Mouse (Mus musculus) embryonic facial prominence, embryonic 15.5 days (tissue): ENCODE measurements around the gene Gapdhs. TPM values are rescaled to one million over a fixed set of nuclear protein-coding genes. Genes with fewer than 3 reads are reported as not detected.
"Not testable (repeated sequence)": the region's sequence is repeated elsewhere in the genome, so short reads cannot be mapped to it uniquely, and the experiment has no call there.

Experiments used
- ATAC-seq: fragments of 200-750 bp; cut with Nextera tagmentation; 2 replicates; pipeline ENCODE4 v1.8.0; 2017; ENCODE audit warnings: low read depth, moderate TSS enrichment; ENCODE audit not compliant: insufficient number of reproducible peaks, low FRiP score, low TSS enrichment
- H3K27ac ChIP-seq: fragments of 300-500 bp; sonication (generic); replicated peaks from 2 replicates; pipeline ENCODE4 v1.5.1; 2015; ENCODE audit warnings: mild to moderate bottlenecking, inconsistent platforms
- H3K27me3 ChIP-seq: fragments of 300-500 bp; sonication (generic); 2 replicates; pipeline ENCODE4 v1.6.1; 2015; ENCODE audit warnings: inconsistent platforms
- H3K36me3 ChIP-seq: fragments of 300-500 bp; sonication (generic); 2 replicates; pipeline ENCODE4 v1.6.1; 2015; ENCODE audit warnings: mild to moderate bottlenecking, inconsistent platforms
- H3K4me1 ChIP-seq: fragments of 300-500 bp; sonication (generic); 2 replicates; pipeline ENCODE4 v1.6.1; 2015; ENCODE audit warnings: inconsistent platforms
- H3K4me2 ChIP-seq: fragments of 300-500 bp; sonication (generic); replicated peaks from 2 replicates; pipeline ENCODE4 v1.6.1; 2015; ENCODE audit warnings: mild to moderate bottlenecking, inconsistent platforms
- H3K4me3 ChIP-seq: fragments of 300-500 bp; sonication (generic); replicated peaks from 2 replicates; pipeline ENCODE4 v1.5.1; 2015; ENCODE audit warnings: mild to moderate bottlenecking, inconsistent platforms
- H3K9ac ChIP-seq: fragments of 300-500 bp; sonication (generic); 2 replicates; pipeline ENCODE4 v1.6.1; 2015; ENCODE audit warnings: inconsistent platforms
- H3K9me3 ChIP-seq: fragments of 300-500 bp; sonication (generic); replicated peaks from 2 replicates; pipeline ENCODE4 v1.6.1; 2016; ENCODE audit warnings: inconsistent platforms
- WGBS: fragments of 180-500 bp; shearing (Covaris S2); methylation state at CpG from one replicate; pipeline ENCODE4 v1.1.7; 2015; 5-methylcytosine and 5-hydroxymethylcytosine counted together
- polyA plus RNA-seq: library from polyadenylated mRNA; unstranded; fragments of >200 nt; fragmentation: Nextera tagmentation; extraction: Ambion mirVana; gene quantifications from 2 replicates; pipeline ENCODE4 v1.2.1, GENCODE M21; 2015

Gene Gapdhs
- polyA plus RNA-seq = 0.48 and 1.0 TPM in 2 replicates

DNA sequence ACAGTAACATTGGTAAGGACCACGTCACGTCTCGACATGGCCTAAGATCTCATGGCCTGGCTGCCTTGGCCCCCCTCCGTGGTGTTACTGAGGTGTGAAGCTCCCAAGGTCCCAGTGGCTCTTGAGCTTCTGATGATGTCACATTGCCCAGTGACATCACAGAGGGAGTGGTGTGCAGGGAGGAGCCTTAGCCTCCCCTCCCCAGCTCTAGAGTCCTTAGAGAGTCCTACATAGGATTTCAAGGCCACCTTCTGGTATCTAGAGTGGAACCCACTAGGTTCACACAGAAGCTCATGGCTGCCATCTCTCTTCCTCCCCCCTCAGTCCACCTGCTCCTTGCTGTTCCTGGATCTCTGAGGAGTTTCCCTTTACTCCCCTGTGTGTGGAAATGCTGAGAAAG, at the start of gene Gapdhs:
Gapdhs (minus strand) TSS at position 65 of the 400 bp plus-strand sequence.
- ATAC-seq = not testable (repeated sequence)

DNA sequence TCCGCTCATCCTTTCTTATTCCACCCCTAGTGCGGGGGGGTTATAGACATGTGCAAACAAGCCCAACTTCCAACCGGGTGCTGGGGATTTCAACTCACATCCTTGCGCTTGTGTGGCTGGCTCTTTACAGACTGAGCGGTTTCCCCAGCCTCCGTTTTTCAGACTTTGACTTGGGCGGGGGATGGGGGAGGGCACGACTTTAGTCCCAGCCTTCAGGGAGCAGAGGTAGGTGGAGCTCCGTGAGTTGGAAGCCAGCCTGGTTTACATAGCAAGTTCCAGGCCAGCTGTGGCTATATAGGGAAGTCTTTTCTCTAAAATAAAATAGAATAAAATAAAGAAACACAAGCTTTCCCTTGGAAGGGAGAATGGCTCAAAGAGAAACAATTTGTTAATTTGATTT, 48.4 kb upstream of the Gapdhs start:
- no peak for ATAC-seq
- no peak overlapping the region for H3K27ac ChIP-seq
- H3K4me3 ChIP-seq = no peak overlapping the region
- H3K36me3 ChIP-seq = no peaks in the 10 kb centered on the region
- H3K27me3 ChIP-seq = no peaks in the 10 kb centered on the region
- no peak overlapping the region for H3K4me2 ChIP-seq
- no peak overlapping the region for H3K9ac ChIP-seq
- no peaks in the 10 kb centered on the region for H3K4me1 ChIP-seq
- WGBS = 17% methylated on average over 9 of the region's 9 CpGs
- no peaks in the 10 kb centered on the region for H3K9me3 ChIP-seq

More for the DNA sequence above, at the start of gene Gapdhs:
- WGBS = 86% methylated on average over 3 of the region's 4 CpGs
- H3K9ac ChIP-seq, H3K4me1 ChIP-seq, H3K4me2 ChIP-seq, H3K27me3 ChIP-seq, H3K27ac ChIP-seq, H3K9me3 ChIP-seq, H3K4me3 ChIP-seq, H3K36me3 ChIP-seq: not testable (repeated sequence)

DNA sequence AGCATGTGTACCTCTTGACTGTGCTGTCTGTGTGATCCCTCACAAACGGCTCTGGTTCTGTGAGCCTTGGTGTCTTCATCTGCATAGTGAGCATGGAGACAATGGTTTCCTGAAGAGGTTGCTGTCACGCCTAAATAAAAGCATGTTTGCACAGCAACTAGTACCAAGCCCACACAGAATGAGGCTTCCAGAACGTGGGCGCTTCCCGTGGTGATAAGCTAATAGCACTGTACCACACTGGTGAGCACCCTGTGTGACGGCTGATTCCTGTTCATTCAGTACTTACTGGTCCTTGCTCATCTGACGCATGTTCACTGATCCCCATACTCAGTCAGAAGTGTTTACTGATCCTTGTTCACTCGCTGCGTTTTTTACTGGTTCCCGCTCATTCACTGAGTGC, 46.7 kb upstream of the Gapdhs start:
- H3K27me3 ChIP-seq = no peaks in the 10 kb centered on the region
- 78% methylated on average over 10 of the region's 10 CpGs for WGBS
- no peak overlapping the region for H3K4me3 ChIP-seq
- H3K27ac ChIP-seq = no peak overlapping the region
- no peak overlapping the region for H3K9ac ChIP-seq
- H3K9me3 ChIP-seq = no peaks in the 10 kb centered on the region
- H3K4me1 ChIP-seq = peaks cover 5% of the 10 kb centered on the region; the same call in 1 of the 2 replicates
- 0 out of 2 replicates have a peak overlapping the region, but pooled peaks have one; percentile 3 for H3K4me2 ChIP-seq
- H3K36me3 ChIP-seq = no peaks in the 10 kb centered on the region
- no peak for ATAC-seq

DNA sequence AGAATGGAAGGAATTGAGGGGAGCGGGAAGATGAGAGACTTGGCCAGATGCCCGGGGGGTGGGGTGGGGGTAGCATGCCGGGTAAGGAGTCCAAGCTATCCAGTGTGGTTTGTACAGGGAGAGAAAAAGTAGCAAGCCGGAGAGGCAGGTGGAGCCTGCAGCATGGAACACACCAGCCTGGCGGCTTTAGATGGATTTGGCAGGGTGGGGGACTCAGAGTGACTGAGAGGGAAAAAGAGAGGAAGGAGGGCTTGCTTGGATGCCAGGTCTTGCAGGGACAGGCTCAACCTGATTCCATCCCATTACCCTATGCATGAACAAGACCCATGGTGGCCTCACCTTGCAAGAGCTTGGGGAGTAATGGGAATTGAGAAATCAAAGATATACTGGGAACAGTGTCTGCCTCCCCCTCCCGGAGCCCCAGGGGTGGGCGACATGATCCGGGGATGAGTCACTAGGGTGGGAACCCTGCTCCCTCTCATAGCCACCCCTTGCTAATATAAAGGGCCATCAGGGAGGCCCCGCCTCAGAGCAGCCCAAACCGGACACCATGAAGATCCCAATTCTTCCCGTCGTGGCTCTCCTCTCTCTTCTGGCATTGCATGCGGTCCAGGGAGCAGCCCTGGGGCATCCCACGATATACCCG, 44.0 kb upstream of the Gapdhs start, which contains the start of gene Krtdap:
Krtdap (plus strand) TSS at position 520 of the 646 bp plus-strand sequence.
- Histone ChIP-seq H3K27ac (peak within 1 kb of the TSS; percentile 65), H3K36me3 (no peaks in the 10 kb centered on the region), H3K4me1 (peaks cover 5% of the 10 kb centered on the region; the same call in 1 of the 2 replicates), H3K4me2 (peak within 1 kb of the TSS; percentile 15; the same call in 1 of the 2 replicates), H3K4me3 (peak within 1 kb of the TSS; percentile 29), H3K9ac (no peak within 1 kb of the TSS), H3K9me3 (no peaks in the 10 kb centered on the region), H3K27me3 (no peaks in the 10 kb centered on the region)
- WGBS = 30% methylated on average over 15 of the region's 15 CpGs
- ATAC-seq = peak; percentile 31; the same call in 1 of the 2 replicates

DNA sequence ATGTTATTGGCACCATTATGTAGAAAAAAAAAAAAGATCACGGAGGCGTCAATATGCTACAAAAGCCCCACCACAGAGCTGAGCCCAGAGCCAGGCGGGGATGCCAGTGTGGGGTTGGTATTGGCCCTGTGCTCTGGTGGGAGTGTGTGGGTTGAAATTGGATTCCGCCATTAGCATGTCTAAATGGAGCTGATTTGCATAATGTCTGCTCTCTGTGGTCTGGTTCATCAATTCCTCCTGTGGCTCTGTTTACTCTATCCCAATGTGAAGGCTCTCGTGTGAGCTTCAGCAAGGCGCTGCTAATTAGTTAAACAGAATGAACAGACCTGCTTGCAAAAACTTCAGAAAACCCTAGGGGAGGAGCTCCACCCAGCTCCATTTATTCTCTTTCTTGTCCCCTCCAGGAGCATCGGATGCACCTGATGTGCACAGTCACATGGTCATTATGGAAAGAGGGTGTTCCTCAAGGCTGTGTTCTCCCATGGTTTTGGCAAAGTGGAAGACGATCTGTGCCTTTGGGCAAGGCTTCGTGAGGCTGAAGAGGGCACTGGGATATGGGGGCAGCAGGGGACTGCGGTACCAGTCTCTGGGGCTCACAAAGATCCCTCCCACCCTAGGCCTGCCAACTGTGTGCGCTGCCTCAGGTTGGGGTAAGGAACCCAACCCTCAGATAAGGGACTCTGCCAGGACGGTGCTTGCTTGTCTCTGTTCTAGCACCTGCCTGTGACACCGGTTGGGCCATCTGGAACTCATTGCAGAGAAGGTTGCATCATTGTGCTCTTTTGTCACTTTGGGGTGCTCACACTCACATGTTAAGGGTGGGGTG, 42.5 kb upstream of the Gapdhs start:
- Histone ChIP-seq H3K9ac (no peak overlapping the region), H3K27ac (0 out of 2 replicates have a peak overlapping the region, but pooled peaks have one; percentile 23), H3K27me3 (no peaks in the 10 kb centered on the region), H3K9me3 (no peaks in the 10 kb centered on the region), H3K36me3 (no peaks in the 10 kb centered on the region), H3K4me3 (no peak overlapping the region), H3K4me2 (no peak overlapping the region), H3K4me1 (peaks cover 5% of the 10 kb centered on the region; the same call in 1 of the 2 replicates)
- WGBS = 53% methylated on average over 13 of the region's 13 CpGs
- no peak for ATAC-seq

DNA sequence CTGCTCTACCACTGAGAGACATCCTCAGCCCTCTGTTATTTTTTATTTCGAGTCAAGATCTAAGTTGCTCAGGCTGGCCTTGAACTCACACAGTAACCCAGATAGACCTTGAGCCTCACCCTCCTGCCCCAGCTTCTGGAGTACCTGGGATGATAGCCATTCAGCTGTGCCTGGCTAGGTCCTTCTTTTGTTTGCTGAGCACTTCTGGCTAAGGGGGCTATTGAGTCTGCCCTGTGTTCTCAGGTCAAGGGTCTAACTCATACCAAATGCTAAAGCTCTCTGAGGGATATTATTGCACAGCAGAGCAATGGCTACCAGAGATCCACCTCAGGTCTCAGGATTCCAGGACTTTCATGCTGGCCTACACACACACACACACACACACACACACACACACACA, 41.7 kb upstream of the Gapdhs start:
- no peaks in the 10 kb centered on the region for H3K9me3 ChIP-seq
- no peaks in the 10 kb centered on the region for H3K36me3 ChIP-seq
- no peak for ATAC-seq
- H3K27ac ChIP-seq = no peak overlapping the region
- no peak overlapping the region for H3K9ac ChIP-seq
- H3K4me1 ChIP-seq = peaks cover 5% of the 10 kb centered on the region; the same call in 1 of the 2 replicates
- H3K27me3 ChIP-seq = no peaks in the 10 kb centered on the region
- H3K4me3 ChIP-seq = no peak overlapping the region
- H3K4me2 ChIP-seq = no peak overlapping the region
- WGBS = 64% methylated on average over 1 of the region's 1 CpGs

DNA sequence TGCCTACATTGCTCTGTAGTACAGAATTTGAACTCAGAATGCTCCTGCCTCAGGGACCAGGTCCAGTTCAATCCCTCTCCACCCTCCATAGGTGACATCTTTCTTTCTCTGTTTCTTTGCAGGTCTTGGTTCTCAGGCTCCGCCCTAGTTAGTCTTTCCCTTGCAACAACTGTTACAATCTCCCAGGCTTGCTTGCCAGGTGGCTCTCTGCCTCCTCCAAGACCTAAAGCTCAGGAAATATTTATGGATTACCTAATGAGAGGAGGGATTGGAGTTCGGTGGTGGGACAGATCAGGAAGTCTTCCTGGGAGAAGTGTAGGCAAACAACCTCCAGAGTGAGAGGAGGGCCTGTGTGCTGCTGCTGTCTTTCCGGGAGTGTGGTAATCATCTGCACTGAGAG, 39.2 kb upstream of the Gapdhs start:
- H3K4me2 ChIP-seq = no peak overlapping the region
- peaks cover 5% of the 10 kb centered on the region; the same call in 1 of the 2 replicates for H3K4me1 ChIP-seq
- H3K36me3 ChIP-seq = no peaks in the 10 kb centered on the region
- no peak overlapping the region for H3K27ac ChIP-seq
- no peak for ATAC-seq
- H3K4me3 ChIP-seq = no peak overlapping the region
- no peak overlapping the region for H3K9ac ChIP-seq
- WGBS = 73% methylated on average over 3 of the region's 3 CpGs
- no peaks in the 10 kb centered on the region for H3K9me3 ChIP-seq
- H3K27me3 ChIP-seq = no peaks in the 10 kb centered on the region

DNA sequence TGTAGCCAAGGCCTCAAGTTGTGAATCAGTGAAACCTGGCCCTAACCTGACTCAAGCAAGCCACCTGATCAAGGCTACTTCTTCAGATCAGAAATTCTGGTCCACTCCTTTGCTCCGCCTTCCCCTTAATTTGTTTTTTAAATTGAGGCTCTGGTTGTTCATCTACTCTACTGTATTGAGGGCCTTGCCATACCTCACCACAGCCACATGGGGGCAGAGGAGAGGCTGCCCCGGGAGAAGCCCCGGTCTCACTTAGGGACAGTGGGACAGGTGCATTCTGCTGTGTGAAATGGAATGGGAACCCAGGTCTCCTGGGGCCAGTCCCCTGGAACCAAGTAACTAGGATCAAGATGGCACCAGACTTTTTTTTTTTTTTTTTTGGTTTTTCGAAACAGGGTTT, 38.3 kb upstream of the Gapdhs start:
- H3K36me3 ChIP-seq = no peaks in the 10 kb centered on the region
- ATAC-seq = no peak
- no peak overlapping the region for H3K4me3 ChIP-seq
- no peaks in the 10 kb centered on the region for H3K27me3 ChIP-seq
- no peaks in the 10 kb centered on the region for H3K9me3 ChIP-seq
- H3K4me1 ChIP-seq = peaks cover 5% of the 10 kb centered on the region; the same call in 1 of the 2 replicates
- 69% methylated on average over 4 of the region's 4 CpGs for WGBS
- H3K4me2 ChIP-seq = no peak overlapping the region
- H3K27ac ChIP-seq = no peak overlapping the region
- H3K9ac ChIP-seq = no peak overlapping the region

DNA sequence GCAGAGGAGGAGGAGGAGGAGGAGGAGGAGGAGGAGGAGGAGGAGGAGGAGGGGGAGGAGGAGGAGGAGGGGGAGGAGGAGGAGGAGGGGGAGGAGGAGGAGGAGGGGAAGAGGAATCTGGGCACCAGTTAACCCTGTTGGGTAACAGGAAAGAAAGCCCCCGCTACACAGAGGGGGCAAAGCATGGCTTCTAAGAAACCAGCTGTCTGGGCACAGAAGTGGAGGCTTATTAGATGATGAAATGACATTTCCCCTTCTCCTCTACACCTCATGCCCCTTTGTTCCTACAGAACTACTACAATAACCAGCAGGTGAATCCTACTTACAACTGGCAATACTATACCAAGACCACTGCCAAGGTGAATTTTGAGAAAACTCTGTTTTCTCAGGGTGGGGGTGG, 34.4 kb upstream of the Gapdhs start:
- H3K27ac ChIP-seq = no peak overlapping the region
- no peak overlapping the region for H3K4me2 ChIP-seq
- H3K4me1 ChIP-seq = no peaks in the 10 kb centered on the region
- H3K27me3 ChIP-seq = no peaks in the 10 kb centered on the region
- 59% methylated on average over 1 of the region's 1 CpGs for WGBS
- ATAC-seq = no peak
- no peak overlapping the region for H3K9ac ChIP-seq
- no peaks in the 10 kb centered on the region for H3K9me3 ChIP-seq
- no peak overlapping the region for H3K4me3 ChIP-seq
- no peaks in the 10 kb centered on the region for H3K36me3 ChIP-seq

DNA sequence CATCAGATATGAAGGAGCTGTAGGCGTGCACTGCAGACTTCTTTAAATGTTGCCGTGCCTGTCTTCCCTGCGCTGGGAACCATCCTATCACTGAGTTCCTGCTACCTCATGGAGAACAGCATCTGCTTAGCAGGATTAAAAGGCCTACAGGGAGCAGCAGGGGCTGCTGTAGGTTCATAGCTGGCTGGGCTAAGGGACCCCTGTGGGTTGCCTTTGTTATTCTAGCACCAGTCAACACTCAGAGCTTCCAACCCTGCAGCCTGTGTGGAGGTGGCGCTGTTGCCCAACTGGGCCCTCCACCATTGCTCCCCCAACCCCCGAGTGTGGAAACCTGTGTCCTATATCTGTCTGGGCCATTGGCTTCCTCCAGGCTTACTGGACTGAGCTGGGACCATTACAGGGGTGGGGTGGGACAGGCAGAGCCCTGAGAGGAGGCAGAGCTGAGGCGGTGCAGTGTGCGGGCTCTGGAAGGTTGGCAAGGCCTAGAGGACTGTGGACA, 33.6 kb upstream of the Gapdhs start:
- Histone ChIP-seq H3K36me3 (no peaks in the 10 kb centered on the region), H3K27me3 (no peaks in the 10 kb centered on the region), H3K27ac (no peak overlapping the region), H3K4me2 (0 out of 2 replicates have a peak overlapping the region, but pooled peaks have one; percentile 12), H3K9ac (no peak overlapping the region), H3K9me3 (no peaks in the 10 kb centered on the region), H3K4me3 (peak overlapping the region; percentile 22; the same call in 1 of the 2 replicates), H3K4me1 (no peaks in the 10 kb centered on the region)
- WGBS = 50% methylated on average over 7 of the region's 7 CpGs
- no peak for ATAC-seq

DNA sequence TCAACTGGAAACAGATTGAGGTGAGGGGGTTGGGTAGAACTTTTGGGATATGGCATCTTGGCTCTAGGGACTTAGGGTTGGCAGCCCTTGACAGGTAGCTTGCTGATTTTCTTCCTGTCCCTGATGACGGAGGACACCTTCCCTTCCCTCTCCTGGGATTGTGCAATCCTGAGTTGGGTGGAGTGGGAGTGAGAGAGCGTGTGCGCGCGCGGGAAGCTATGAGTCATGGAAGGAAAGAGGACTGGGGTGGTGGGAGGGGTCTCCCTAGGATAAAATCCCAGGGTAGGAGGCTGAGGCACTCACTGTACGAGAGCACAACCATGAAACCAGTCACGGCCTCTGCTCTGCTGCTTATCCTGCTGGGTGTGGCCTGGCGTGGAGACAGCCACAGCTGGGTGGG, 32.6 kb upstream of the Gapdhs start:
- H3K4me3 ChIP-seq = peak overlapping the region; percentile 22; the same call in 1 of the 2 replicates
- no peaks in the 10 kb centered on the region for H3K27me3 ChIP-seq
- WGBS = 66% methylated on average over 9 of the region's 9 CpGs
- peak overlapping the region; percentile 65 for H3K27ac ChIP-seq
- H3K36me3 ChIP-seq = no peaks in the 10 kb centered on the region
- no peak overlapping the region for H3K9ac ChIP-seq
- H3K4me1 ChIP-seq = no peaks in the 10 kb centered on the region
- no peaks in the 10 kb centered on the region for H3K9me3 ChIP-seq
- H3K4me2 ChIP-seq = no peak overlapping the region
- no peak for ATAC-seq
